In the genomic region with DNA sequence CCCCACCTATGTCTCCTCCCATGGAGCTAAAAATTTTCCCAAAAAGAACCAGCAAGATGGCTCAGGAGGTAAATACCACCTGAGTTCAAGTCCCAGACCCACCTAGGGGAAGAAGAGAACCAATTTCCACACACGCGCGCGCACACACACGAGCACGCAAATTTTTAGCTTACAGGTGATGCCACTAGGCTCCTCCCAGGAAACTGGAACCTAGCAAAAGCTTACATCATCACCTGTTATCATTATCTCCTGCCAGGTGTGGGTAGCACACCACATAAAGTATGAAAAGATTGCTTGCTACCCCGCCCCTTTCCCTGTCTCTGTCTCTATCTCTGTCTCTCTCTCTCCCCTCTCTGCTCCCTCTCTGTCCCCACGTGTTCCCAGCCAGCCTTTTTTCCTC, we compare ENCODE assay signal across 22 mouse cellular contexts. TPM values are rescaled to one million over a fixed set of nuclear protein-coding genes. Genes with fewer than 3 reads are reported as not detected.
DNase-seq lines count a peak whose midpoint lies in the region; ATAC-seq and TF ChIP-seq lines count a peak whose summit lies in the region.
"Had no signal": no experiment of that assay in that cellular context is flagged by ENCODE, and none has a peak within 500 bp of the region (broad histone marks: within the 10 kb centered on the region; RNA-seq: fewer than 3 reads in every experiment).

No protein-coding gene starts in this region.

- TF ChIP-seq POLR2A in spleen, adult 2 months (IDR thresholded peaks at IDR 0.05; ENCODE audit: low read depth, low read length) = no peak

- H3K27me3 ChIP-seq in spleen, adult 2 months (ENCODE audit: control insufficient read depth, insufficient read depth, low read length) = no peaks in the 10 kb centered on the region
- H3K27me3 ChIP-seq: embryonic facial prominence, embryonic 12.5 days; forebrain, embryonic 13.5 days; forebrain, embryonic 15.5 days had no signal

- peaks cover 11% of the 10 kb centered on the region; the same call in 1 of the 2 replicates for H3K4me1 ChIP-seq in spleen, adult 2 months (ENCODE audit: control insufficient read depth, insufficient read depth, insufficient read length)

- peak; percentile 40 for DNase-seq in CD4-positive, CD25-positive, alpha-beta regulatory T cell, adult 2 months (ENCODE audit: low read depth, low spot score)
- DNase-seq in spleen, adult 2 months (ENCODE audit: low read depth in 1 of 2, low spot score in 2 of 2) = no peak
- DNase-seq in spleen, postnatal 36 days (ENCODE audit: low spot score in 2 of 2) = no peak
- DNase-seq in CD4-positive helper T cell, adult 2 months (ENCODE audit: low read depth, low spot score) = peak; percentile 61
- DNase-seq in induced T-regulatory cell, adult 2 months (ENCODE audit: low read depth) = peak; percentile 87
- no peak for DNase-seq in B cell, adult 2 months
- DNase-seq: adrenal gland, adult 2 months; adrenal gland, postnatal 10 days; adrenal gland, postnatal 25 days; cerebellum, adult 11 months; cerebellum, adult 18-20 months; cerebellum, adult 8-10 months; cerebellum, adult 9-11 months; cerebellum, postnatal 14 days; forebrain, postnatal 0 days had no signal

- H3K36me3 ChIP-seq in spleen, adult 2 months (ENCODE audit: control insufficient read depth, insufficient read depth, low read length) = no peaks in the 10 kb centered on the region
- H3K36me3 ChIP-seq: embryonic facial prominence, embryonic 10.5 days; embryonic facial prominence, embryonic 12.5 days; forebrain, embryonic 15.5 days had no signal

- TF ChIP-seq CTCF in spleen, adult 2 months (IDR thresholded peaks at IDR 0.05; ENCODE audit: extremely low read depth, insufficient read depth, insufficient read length, insufficient replicate concordance) = no peak

- no peak overlapping the region for H3K4me3 ChIP-seq in spleen, adult 2 months (ENCODE audit: extremely low read depth, insufficient read depth, insufficient read length)
- H3K4me3 ChIP-seq: embryonic facial prominence, embryonic 10.5 days; embryonic facial prominence, embryonic 12.5 days; forebrain, embryonic 13.5 days; forebrain, embryonic 15.5 days had no signal

- H3K27ac ChIP-seq in spleen, adult 2 months (ENCODE audit: insufficient read depth, low read length) = peak overlapping the region; percentile 56; the same call in 1 of the 2 replicates
- H3K27ac ChIP-seq: embryonic facial prominence, embryonic 10.5 days; embryonic facial prominence, embryonic 12.5 days; forebrain, embryonic 13.5 days; forebrain, embryonic 15.5 days had no signal

- WGBS in spleen, adult 2 months = 90% methylated on average over 8 of the region's 8 CpGs

- no peak for ATAC-seq in CD4-positive, CD25-positive, alpha-beta regulatory T cell, adult 4 months
- ATAC-seq: forebrain, embryonic 13.5 days; forebrain, embryonic 15.5 days; forebrain, postnatal 0 days had no signal

RNA-seq across cellular contexts. Expression of a gene that starts 10.4 kb away (rescaled TPM):
- polyA plus RNA-seq in CD4-positive, CD25-positive, alpha-beta regulatory T cell, adult 4 months (2017; shearing (Covaris generic)) = 100 to 1,000 TPM; 111 to 138 TPM
- 1.1 and 1.2 TPM in 2 replicates for polyA plus RNA-seq in spleen, adult 2 months (2012; rRNA removed)
- polyA plus RNA-seq: adrenal gland, adult 2 months; C2C12; embryonic facial prominence, embryonic 10.5 days; forebrain, embryonic 11.5 days had no signal

RNA-seq across cellular contexts. Expression of a gene that starts 15.4 kb away (rescaled TPM):
- 100 to 1,000 TPM; 255 to 333 TPM for polyA plus RNA-seq in CD4-positive, CD25-positive, alpha-beta regulatory T cell, adult 4 months (2017; shearing (Covaris generic))
- polyA plus RNA-seq in spleen, adult 2 months (2012; rRNA removed) = 41.5 and 44.9 TPM in 2 replicates

RNA-seq across cellular contexts. Expression of a gene that starts 47.2 kb away (rescaled TPM):
- 1 to 10 TPM; 5.6 to 7.1 TPM for polyA plus RNA-seq in CD4-positive, CD25-positive, alpha-beta regulatory T cell, adult 4 months (2017; shearing (Covaris generic))
- 23.0 and 38.3 TPM in 2 replicates for polyA plus RNA-seq in spleen, adult 2 months (2012; rRNA removed)

Comparison
In these comparisons a context has a peak if more than half of its experiments do, and no peak if none do; other contexts are left out.
1. DNase-seq: peak in CD4-positive, CD25-positive, alpha-beta regulatory T cell, adult 2 months (single experiment), CD4-positive helper T cell, adult 2 months (single experiment) and induced T-regulatory cell, adult 2 months (single experiment); none in spleen, adult 2 months (0 of 2), spleen, postnatal 36 days (0 of 2) and B cell, adult 2 months (0 of 2).
2. RNA of a gene that starts 10.4 kb away (polyA plus RNA-seq): 111 to 138 TPM in CD4-positive, CD25-positive, alpha-beta regulatory T cell, adult 4 months; 1.1 to 1.2 TPM in spleen, adult 2 months; every median in the first group is over 10 times any median in the second.